Mouse (Mus musculus) liver, embryonic 16.5 days (tissue): ENCODE results near the gene Cela3a. TPM values are rescaled to one million over a fixed set of nuclear protein-coding genes. Genes with fewer than 3 reads are reported as not detected.

Experiments
- polyA plus RNA-seq: library from polyadenylated mRNA; unstranded; fragments of >200 nt; fragmentation: Nextera tagmentation; extraction: Ambion mirVana; gene quantifications from 2 replicates; pipeline ENCODE4 v1.2.1, GENCODE M21; 2015

The Cela3a gene
- polyA plus RNA-seq, 1 experiment from 2014 or later, result not detected

Other genes starting within 250 kb of the Cela3a start
- 0.09 and 0.19 TPM in 2 replicates for gene Wnt4, start 132.3 kb downstream of the Cela3a start, polyA plus RNA-seq
- gene Cdc42, start 52.1 kb downstream of the Cela3a start, polyA plus RNA-seq, result 235 and 242 TPM in 2 replicates
- 0.46 and 6.1 TPM in 2 replicates for gene Cela3b, start 20.7 kb upstream of the Cela3a start, polyA plus RNA-seq
- gene 1700013G24Rik, start 43.5 kb upstream of the Cela3a start, polyA plus RNA-seq, result not detected in 2 replicates
- 4.3 and 5.2 TPM in 2 replicates for gene Hspg2, start 59.0 kb upstream of the Cela3a start, polyA plus RNA-seq
- gene Ldlrad2, start 164.8 kb upstream of the Cela3a start, polyA plus RNA-seq, result not detected in 2 replicates
- gene Usp48, start 184.0 kb upstream of the Cela3a start, polyA plus RNA-seq, result 26.3 and 27.1 TPM in 2 replicates